Mouse (Mus musculus): ENCODE measurements around the gene Cdyl2.

DNA sequence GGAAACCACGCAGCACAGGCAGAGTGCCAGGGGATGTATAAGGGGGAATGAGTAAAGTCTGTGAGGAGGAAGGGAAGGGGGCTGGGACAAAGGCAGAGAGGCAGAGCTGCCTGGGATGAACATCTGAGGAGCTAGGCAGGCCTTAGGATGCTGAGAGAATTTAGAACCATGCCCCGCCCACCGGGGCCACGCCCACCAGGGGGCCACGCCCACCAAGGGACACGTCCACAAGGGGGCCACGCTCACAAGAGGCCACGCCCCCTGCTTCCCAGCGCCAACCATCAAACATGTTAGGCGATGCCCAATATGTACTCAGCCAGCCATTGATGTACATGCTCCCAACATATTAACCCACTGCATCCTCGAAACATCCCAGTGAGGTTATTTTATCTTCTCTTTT is 102.7 kb downstream of the Cdyl2 start:
- TF ChIP-seq MAFK (IDR thresholded peaks at IDR 0.05; ENCODE audit: insufficient read depth, low read depth, low read length) (no peak), HCFC1 (IDR thresholded peaks at IDR 0.05; ENCODE audit: borderline replicate concordance, insufficient read depth, low read length) (no peak), CHD2 (IDR thresholded peaks at IDR 0.05; ENCODE audit: low read depth, low read length) (no peak), ZC3H11A (IDR thresholded peaks at IDR 0.05; ENCODE audit: borderline replicate concordance, low read depth, low read length) (no peak)
